Mouse (Mus musculus): Measurements from ENCODE around the gene Cd248. TPM values are rescaled to one million over a fixed set of nuclear protein-coding genes. Genes with fewer than 3 reads are reported as not detected.

Cd248 gene
- polyA plus RNA-seq, 1 experiment from 2014 or later = 15.2 TPM

DNA sequence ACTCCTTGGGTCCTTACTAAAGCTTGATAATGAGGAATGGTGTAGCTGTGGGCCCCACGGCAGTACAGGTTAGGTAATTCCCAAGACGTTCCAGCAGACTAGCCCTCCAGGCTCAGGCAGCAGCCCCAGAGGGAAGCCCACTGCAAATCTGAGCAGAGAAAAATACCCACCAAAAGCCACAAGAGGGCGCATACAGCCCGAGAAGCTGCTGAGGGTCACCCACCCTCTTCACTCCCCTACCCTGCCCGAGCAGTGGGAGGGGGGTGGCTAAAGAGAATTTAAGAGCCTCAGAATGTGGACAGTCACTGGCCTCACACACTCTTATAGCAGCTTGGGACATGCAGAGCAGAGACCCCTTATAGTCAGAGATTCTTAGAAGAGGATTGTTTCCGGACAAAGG, 11.6 kb upstream of the Cd248 start:
- WGBS = 6% methylated on average over 6 of the region's 6 CpGs
- Histone ChIP-seq H3K27me3 (peaks cover 48% of the 10 kb centered on the region), H3K9ac (replicated peaks) (no peak overlapping the region; the same call in 1 of the 2 replicates)

DNA sequence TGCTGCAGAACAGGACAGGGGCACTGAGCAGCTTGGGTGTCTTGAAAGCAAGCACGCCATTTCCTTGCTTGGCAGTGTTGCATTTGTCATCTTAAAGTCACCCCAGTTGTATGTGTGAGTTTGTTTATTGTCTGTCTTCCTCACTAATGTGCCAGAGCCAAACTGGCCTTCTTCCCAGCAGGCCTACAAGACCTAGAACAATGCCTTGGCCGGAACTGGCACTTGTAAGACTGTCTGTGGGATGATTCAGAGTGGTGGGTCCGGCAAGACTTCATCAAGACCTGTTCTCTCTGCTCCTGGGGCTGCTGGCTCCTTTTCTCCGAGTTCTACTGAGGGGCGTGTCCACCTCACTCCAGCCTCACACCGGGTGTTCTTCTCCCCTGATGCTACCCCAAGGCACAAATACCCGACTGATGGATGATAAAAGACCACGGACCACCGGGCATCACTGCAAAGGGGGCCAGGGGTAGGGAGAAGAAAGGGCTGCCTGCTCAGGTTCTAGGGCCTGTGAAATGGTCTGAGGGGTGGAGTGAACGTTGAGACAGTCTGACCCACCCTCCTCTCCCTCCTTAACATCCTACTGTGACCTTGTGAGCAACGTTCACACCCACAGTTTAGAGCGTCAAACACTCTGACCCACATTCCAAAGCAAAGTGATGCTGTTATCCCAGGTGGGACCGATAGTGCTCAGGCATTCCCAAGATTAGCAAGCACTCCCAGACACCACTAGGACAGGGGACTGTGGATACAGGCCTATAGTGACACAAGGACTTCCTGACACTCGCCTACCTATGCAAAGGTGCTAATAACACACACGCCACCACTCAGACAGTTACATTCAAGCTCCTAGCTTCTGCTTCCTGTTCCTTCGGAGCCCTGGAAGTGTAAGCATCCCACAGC, 9.8 kb upstream of the Cd248 start:
- no peak overlapping the region for H3K4me2 ChIP-seq (replicated peaks)
- peaks cover 28% of the 10 kb centered on the region for H3K4me1 ChIP-seq (replicated peaks)
- H3K4me3 ChIP-seq (replicated peaks) = no peak overlapping the region
- H3K27me3 ChIP-seq = peaks cover 30% of the 10 kb centered on the region
- no peak overlapping the region for H3K9ac ChIP-seq (replicated peaks)
- ATAC-seq = no peak
- WGBS = 28% methylated on average over 16 of the region's 16 CpGs
- no peaks in the 10 kb centered on the region for H3K36me3 ChIP-seq
- no peak overlapping the region for H3K27ac ChIP-seq
- no peaks in the 10 kb centered on the region for H3K9me3 ChIP-seq

More for the DNA sequence above, 11.6 kb upstream of the Cd248 start:
- peak; percentile 52 for ATAC-seq
- Histone ChIP-seq H3K27ac (no peak overlapping the region), H3K4me3 (replicated peaks) (no peak overlapping the region), H3K4me2 (replicated peaks) (no peak overlapping the region), H3K36me3 (no peaks in the 10 kb centered on the region), H3K4me1 (replicated peaks) (peaks cover 30% of the 10 kb centered on the region), H3K9me3 (no peaks in the 10 kb centered on the region)

- Histone ChIP-seq H3K27me3 (peaks cover 20% of the 10 kb centered on the region), H3K27ac (no peak overlapping the region), H3K4me2 (replicated peaks) (no peak overlapping the region), H3K36me3 (no peaks in the 10 kb centered on the region), H3K4me3 (replicated peaks) (no peak overlapping the region), H3K9ac (replicated peaks) (peak overlapping the region; percentile 33; the same call in 1 of the 2 replicates), H3K4me1 (replicated peaks) (peaks cover 28% of the 10 kb centered on the region), H3K9me3 (no peaks in the 10 kb centered on the region)
- ATAC-seq = peak; percentile 41; the same call in 1 of the 2 replicates
- WGBS = 10% methylated on average over 10 of the region's 10 CpGs
These were observed 8.8 kb upstream of the Cd248 start for GRCm38 (mm10) chr19:5058801-5059771.

GRCm38 (mm10) chr19:5060365-5061330, 7.2 kb upstream of the Cd248 start:
- 41% methylated on average over 5 of the region's 5 CpGs for WGBS
- Histone ChIP-seq H3K4me2 (replicated peaks) (no peak overlapping the region), H3K27me3 (peaks cover 14% of the 10 kb centered on the region), H3K9me3 (no peaks in the 10 kb centered on the region), H3K9ac (replicated peaks) (no peak overlapping the region), H3K4me1 (replicated peaks) (peaks cover 28% of the 10 kb centered on the region), H3K4me3 (replicated peaks) (no peak overlapping the region), H3K27ac (no peak overlapping the region), H3K36me3 (no peaks in the 10 kb centered on the region)
- ATAC-seq = no peak

DNA sequence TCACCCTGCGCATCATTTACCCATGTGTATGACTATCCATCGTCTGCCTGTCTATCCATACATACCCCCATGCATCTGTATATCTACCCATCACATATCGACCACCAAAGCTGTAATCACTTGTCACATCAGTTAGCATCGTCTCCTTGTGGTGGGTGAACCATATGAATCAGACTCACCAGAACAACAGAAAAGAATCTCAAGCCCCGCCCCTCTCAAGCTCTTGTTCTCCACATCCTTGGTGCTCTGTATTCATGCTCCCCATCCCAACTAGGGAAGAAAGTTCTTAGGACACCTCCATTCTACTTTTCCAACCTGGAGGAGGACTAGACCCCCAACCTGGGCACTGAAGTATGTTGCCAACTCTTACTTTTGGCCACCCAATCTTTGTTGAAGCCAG, 5.8 kb upstream of the Cd248 start:
- WGBS = 86% methylated on average over 5 of the region's 5 CpGs
- Histone ChIP-seq H3K4me3 (replicated peaks) (no peak overlapping the region), H3K4me2 (replicated peaks) (no peak overlapping the region), H3K36me3 (no peaks in the 10 kb centered on the region), H3K27ac (no peak overlapping the region), H3K9me3 (no peaks in the 10 kb centered on the region), H3K27me3 (peaks cover 26% of the 10 kb centered on the region), H3K9ac (replicated peaks) (no peak overlapping the region), H3K4me1 (replicated peaks) (peaks cover 24% of the 10 kb centered on the region)
- no peak for ATAC-seq

DNA sequence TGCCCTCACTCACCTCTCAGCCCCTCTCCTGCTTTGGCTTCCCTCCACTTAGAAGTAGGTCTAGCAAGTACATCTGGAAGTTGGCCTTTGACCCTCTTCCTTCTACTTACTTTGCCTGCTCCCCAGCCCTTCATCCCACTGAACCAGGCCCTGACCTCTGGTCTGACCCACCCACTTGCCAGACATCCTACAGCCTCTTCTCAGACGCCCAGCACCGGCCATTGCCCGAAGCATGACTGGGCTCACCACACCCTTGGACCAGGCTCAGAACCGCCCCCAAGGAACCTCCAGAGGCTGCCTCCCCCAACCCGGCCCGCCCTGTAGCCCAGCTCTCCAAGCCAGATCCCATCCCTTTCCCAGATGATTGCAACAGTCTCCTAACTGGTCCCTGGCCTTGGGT, 5.4 kb upstream of the Cd248 start:
- H3K4me2 ChIP-seq (replicated peaks) = no peak overlapping the region
- no peak for ATAC-seq
- WGBS = 81% methylated on average over 6 of the region's 6 CpGs
- peaks cover 28% of the 10 kb centered on the region for H3K4me1 ChIP-seq (replicated peaks)
- no peak overlapping the region for H3K4me3 ChIP-seq (replicated peaks)
- no peaks in the 10 kb centered on the region for H3K9me3 ChIP-seq
- H3K9ac ChIP-seq (replicated peaks) = no peak overlapping the region
- no peak overlapping the region for H3K27ac ChIP-seq
- peaks cover 30% of the 10 kb centered on the region for H3K27me3 ChIP-seq
- H3K36me3 ChIP-seq = no peaks in the 10 kb centered on the region

- Histone ChIP-seq H3K36me3 (no peaks in the 10 kb centered on the region), H3K27ac (no peak overlapping the region), H3K4me1 (replicated peaks) (peaks cover 33% of the 10 kb centered on the region), H3K27me3 (peaks cover 51% of the 10 kb centered on the region), H3K9ac (replicated peaks) (0 out of 2 replicates have a peak overlapping the region, but pooled peaks have one; percentile 19), H3K9me3 (no peaks in the 10 kb centered on the region), H3K4me3 (replicated peaks) (no peak overlapping the region), H3K4me2 (replicated peaks) (no peak overlapping the region)
- no peak for ATAC-seq
- 75% methylated on average over 7 of the region's 7 CpGs for WGBS
These were observed 2.8 kb upstream of the Cd248 start for GRCm38 (mm10) chr19:5065104-5065503.

- WGBS = 11% methylated on average over 15 of the region's 15 CpGs
- H3K9ac ChIP-seq (replicated peaks) = peak overlapping the region; percentile 69
- peaks cover 36% of the 10 kb centered on the region for H3K4me1 ChIP-seq (replicated peaks)
- H3K36me3 ChIP-seq = no peaks in the 10 kb centered on the region
- no peak for ATAC-seq
- peaks cover 62% of the 10 kb centered on the region for H3K27me3 ChIP-seq
- H3K9me3 ChIP-seq = no peaks in the 10 kb centered on the region
- no peak overlapping the region for H3K27ac ChIP-seq
- H3K4me2 ChIP-seq (replicated peaks) = peak overlapping the region; percentile 67
- peak overlapping the region; percentile 42 for H3K4me3 ChIP-seq (replicated peaks)
These were observed 658 bp upstream of the Cd248 start for GRCm38 (mm10) chr19:5067040-5067799.

DNA sequence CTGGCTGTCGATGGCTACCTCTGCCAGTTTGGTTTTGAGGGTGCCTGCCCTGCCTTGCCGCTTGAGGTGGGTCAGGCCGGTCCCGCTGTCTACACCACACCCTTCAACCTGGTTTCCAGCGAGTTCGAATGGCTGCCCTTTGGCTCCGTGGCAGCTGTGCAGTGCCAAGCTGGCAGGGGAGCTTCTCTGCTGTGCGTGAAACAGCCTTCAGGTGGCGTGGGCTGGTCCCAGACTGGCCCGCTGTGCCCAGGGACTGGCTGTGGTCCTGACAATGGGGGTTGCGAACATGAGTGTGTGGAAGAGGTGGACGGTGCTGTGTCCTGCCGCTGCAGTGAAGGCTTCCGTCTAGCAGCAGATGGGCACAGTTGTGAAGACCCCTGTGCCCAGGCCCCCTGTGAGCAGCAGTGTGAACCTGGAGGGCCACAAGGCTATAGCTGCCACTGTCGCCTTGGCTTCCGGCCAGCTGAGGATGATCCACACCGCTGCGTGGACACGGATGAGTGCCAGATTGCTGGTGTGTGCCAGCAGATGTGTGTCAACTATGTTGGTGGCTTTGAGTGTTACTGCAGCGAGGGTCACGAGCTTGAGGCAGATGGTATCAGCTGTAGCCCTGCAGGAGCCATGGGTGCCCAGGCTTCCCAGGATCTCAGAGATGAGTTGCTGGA, 824 bp downstream of the Cd248 start:
- H3K4me3 ChIP-seq (replicated peaks) = peak overlapping the region; percentile 42
- H3K27me3 ChIP-seq = peaks cover 66% of the 10 kb centered on the region
- peak overlapping the region; percentile 67 for H3K4me2 ChIP-seq (replicated peaks)
- ATAC-seq = 0 out of 2 replicates have a peak, but pooled peaks have one; percentile 3
- H3K27ac ChIP-seq = no peak overlapping the region
- H3K9me3 ChIP-seq = no peaks in the 10 kb centered on the region
- WGBS = 37% methylated on average over 21 of the region's 21 CpGs
- no peaks in the 10 kb centered on the region for H3K36me3 ChIP-seq
- peak overlapping the region; percentile 69 for H3K9ac ChIP-seq (replicated peaks)
- H3K4me1 ChIP-seq (replicated peaks) = peaks cover 44% of the 10 kb centered on the region

DNA sequence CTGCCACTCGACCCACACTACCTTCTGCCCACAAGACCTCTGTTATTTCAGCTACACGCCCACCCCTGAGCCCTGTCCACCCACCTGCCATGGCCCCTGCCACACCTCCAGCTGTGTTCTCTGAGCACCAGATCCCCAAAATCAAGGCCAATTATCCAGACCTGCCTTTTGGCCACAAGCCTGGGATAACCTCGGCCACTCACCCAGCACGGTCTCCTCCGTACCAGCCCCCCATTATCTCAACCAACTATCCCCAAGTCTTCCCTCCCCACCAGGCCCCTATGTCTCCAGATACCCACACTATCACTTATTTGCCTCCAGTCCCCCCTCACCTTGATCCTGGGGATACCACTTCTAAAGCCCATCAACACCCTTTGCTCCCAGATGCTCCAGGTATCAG, 1.6 kb downstream of the Cd248 start:
- H3K27ac ChIP-seq = no peak overlapping the region
- peaks cover 72% of the 10 kb centered on the region for H3K27me3 ChIP-seq
- no peaks in the 10 kb centered on the region for H3K36me3 ChIP-seq
- H3K9me3 ChIP-seq = no peaks in the 10 kb centered on the region
- ATAC-seq = no peak
- H3K9ac ChIP-seq (replicated peaks) = no peak overlapping the region
- H3K4me2 ChIP-seq (replicated peaks) = peak overlapping the region; percentile 67; the same call in 1 of the 2 replicates
- peak overlapping the region; percentile 3; the same call in 1 of the 2 replicates for H3K4me3 ChIP-seq (replicated peaks)
- peaks cover 44% of the 10 kb centered on the region for H3K4me1 ChIP-seq (replicated peaks)
- WGBS = 85% methylated on average over 5 of the region's 5 CpGs
